Mouse (Mus musculus) erythroblast, adult 5-6 weeks (primary cell): ENCODE measurements around the gene Usp42. TPM values are rescaled to one million over a fixed set of nuclear protein-coding genes. Genes with fewer than 3 reads are reported as not detected.

Experiments used
- ATAC-seq: replicated peaks from 2 replicates; pipeline ENCODE4 v1.8.0; 2016; ENCODE audit warnings: moderate number of reproducible peaks, mild to moderate bottlenecking, moderate TSS enrichment, inconsistent platforms; ENCODE audit not compliant: poor library complexity, low FRiP score, severe bottlenecking
- total RNA-seq, 2 experiments: library from RNA; stranded (forward) in 1 of 2; stranded (reverse) in 1 of 2; fragments of 150-400 nt in 1 of 2; fragments of 200-764, 138-1000 nt in 1 of 2; gene quantifications; 2 replicates each; pipeline versions ENCODE4 v1.2.3 to v1.2.4; 2015 to 2017; ENCODE audit warnings: low replicate concordance in 2 of 2

Gene Usp42
- total RNA-seq (2015; ENCODE audit: low replicate concordance), result 6.1 and 9.6 TPM in 2 replicates
- total RNA-seq (2017; ENCODE audit: low replicate concordance), result 3.6 and 17.0 TPM in 2 replicates

GRCm38 (mm10) chr5:143732180-143732891, at the start of gene Usp42:
Gene Usp42 (minus strand): TSS chr5:143732280.
- ATAC-seq, result peak; percentile 93

GRCm38 (mm10) chr5:143760508-143760907, 28.4 kb upstream of the Usp42 start:
- no peak for ATAC-seq

- ATAC-seq, result no peak
Observed at GRCm38 (mm10) chr5:143759554-143759953, 27.5 kb upstream of the Usp42 start.

GRCm38 (mm10) chr5:143757755-143758443, 25.8 kb upstream of the Usp42 start:
- ATAC-seq, result peak; percentile 44; the same call in 1 of the 2 replicates

- no peak for ATAC-seq
Observed at GRCm38 (mm10) chr5:143755529-143756141, 23.6 kb upstream of the Usp42 start.

- no peak for ATAC-seq
Observed at GRCm38 (mm10) chr5:143749630-143750208, 17.6 kb upstream of the Usp42 start.

- no peak for ATAC-seq
Observed at GRCm38 (mm10) chr5:143731483-143732112, 482 bp downstream of the Usp42 start.

GRCm38 (mm10) chr5:143730915-143731314, 1.2 kb downstream of the Usp42 start:
- ATAC-seq, result no peak

- ATAC-seq, result 0 out of 2 replicates have a peak, but pooled peaks have one; percentile 32
Observed at GRCm38 (mm10) chr5:143721962-143722361, 10.1 kb downstream of the Usp42 start.

GRCm38 (mm10) chr5:143712011-143712800, 19.9 kb downstream of the Usp42 start:
- no peak for ATAC-seq

- peak; percentile 83 for ATAC-seq
Observed at GRCm38 (mm10) chr5:143711326-143711725, 20.8 kb downstream of the Usp42 start.

GRCm38 (mm10) chr5:143706822-143707200, 25.3 kb downstream of the Usp42 start:
- ATAC-seq, result no peak

GRCm38 (mm10) chr5:143706030-143706821, 25.9 kb downstream of the Usp42 start:
- no peak for ATAC-seq

- ATAC-seq, result no peak
Observed at GRCm38 (mm10) chr5:143705659-143705982, 26.5 kb downstream of the Usp42 start.

- no peak for ATAC-seq
Observed at GRCm38 (mm10) chr5:143704875-143705658, 27.0 kb downstream of the Usp42 start.

- no peak for ATAC-seq
Observed at GRCm38 (mm10) chr5:143701074-143701473, 31.0 kb downstream of the Usp42 start.

GRCm38 (mm10) chr5:143700247-143700646, 31.8 kb downstream of the Usp42 start:
- peak; percentile 93 for ATAC-seq

GRCm38 (mm10) chr5:143698454-143698853, 33.6 kb downstream of the Usp42 start:
- ATAC-seq, result no peak
